Mouse (Mus musculus): ENCODE measurements around the gene Paxbp1. TPM values are rescaled to one million over a fixed set of nuclear protein-coding genes. Genes with fewer than 3 reads are reported as not detected.

The Paxbp1 gene
- total and polyA plus RNA-seq, 2 experiments from 2014 or later = 27.1 to 54.0 TPM

DNA sequence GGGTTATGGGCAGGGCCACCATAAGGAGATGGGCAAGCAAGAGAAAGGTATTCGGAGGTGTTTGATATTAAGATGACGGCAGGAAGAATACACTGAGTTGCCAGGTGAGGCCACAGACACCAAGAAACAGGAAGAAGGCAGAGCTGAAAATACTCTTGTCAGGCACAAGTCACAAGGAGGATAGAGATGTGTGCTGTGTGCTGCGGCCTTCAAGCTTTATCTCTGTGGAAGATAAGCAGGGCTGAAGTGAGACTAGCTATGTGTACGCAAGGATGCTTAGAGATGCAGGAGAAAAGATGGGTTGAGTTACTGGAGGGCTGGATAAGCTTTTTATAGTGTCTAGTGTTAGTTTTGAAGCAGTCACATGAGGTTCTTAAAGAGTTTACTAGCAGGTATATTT is 12.9 kb upstream of the Paxbp1 start:
- WGBS = 95% methylated on average over 4 of the region's 4 CpGs
- no peaks in the 10 kb centered on the region for H3K36me3 ChIP-seq (ENCODE audit: insufficient read depth, low read length)
- no peak overlapping the region for H3K9ac ChIP-seq (replicated peaks; ENCODE audit: low read length, poor library complexity, severe bottlenecking)
- H3K27me3 ChIP-seq (ENCODE audit: insufficient read depth, low read length) = no peaks in the 10 kb centered on the region
- no peak overlapping the region for H3K27ac ChIP-seq (ENCODE audit: low read depth, low read length)
- no peaks in the 10 kb centered on the region for H3K9me3 ChIP-seq (ENCODE audit: low read length)
- H3K4me2 ChIP-seq (ENCODE audit: low read depth, low read length, poor library complexity, severe bottlenecking) = no peak overlapping the region
- no peak for DNase-seq (ENCODE audit: low spot score)
- H3K4me1 ChIP-seq (ENCODE audit: insufficient read depth, low read length) = no peaks in the 10 kb centered on the region
- no peak for TF ChIP-seq CTCF (IDR thresholded peaks at IDR 0.05)
- ATAC-seq (ENCODE audit: low FRiP score) = no peak
- no peak overlapping the region for H3K4me3 ChIP-seq (ENCODE audit: low read depth, low read length)

GRCm38 (mm10) chr16:91056043-91056821 is 11.9 kb upstream of the Paxbp1 start:
- TF ChIP-seq CTCF (IDR thresholded peaks at IDR 0.05) = no peak
- DNase-seq (ENCODE audit: low spot score) = no peak
- Histone ChIP-seq H3K36me3 (ENCODE audit: insufficient read depth, low read length) (no peaks in the 10 kb centered on the region), H3K4me3 (ENCODE audit: low read depth, low read length) (no peak overlapping the region), H3K9me3 (ENCODE audit: low read length) (no peaks in the 10 kb centered on the region), H3K4me2 (ENCODE audit: low read depth, low read length, poor library complexity, severe bottlenecking) (no peak overlapping the region), H3K27ac (ENCODE audit: low read depth, low read length) (no peak overlapping the region), H3K4me1 (ENCODE audit: insufficient read depth, low read length) (no peaks in the 10 kb centered on the region), H3K27me3 (ENCODE audit: insufficient read depth, low read length) (no peaks in the 10 kb centered on the region), H3K9ac (replicated peaks; ENCODE audit: low read length, poor library complexity, severe bottlenecking) (no peak overlapping the region)
- WGBS = 57% methylated on average over 16 of the region's 16 CpGs
- ATAC-seq (ENCODE audit: low FRiP score) = no peak

DNA sequence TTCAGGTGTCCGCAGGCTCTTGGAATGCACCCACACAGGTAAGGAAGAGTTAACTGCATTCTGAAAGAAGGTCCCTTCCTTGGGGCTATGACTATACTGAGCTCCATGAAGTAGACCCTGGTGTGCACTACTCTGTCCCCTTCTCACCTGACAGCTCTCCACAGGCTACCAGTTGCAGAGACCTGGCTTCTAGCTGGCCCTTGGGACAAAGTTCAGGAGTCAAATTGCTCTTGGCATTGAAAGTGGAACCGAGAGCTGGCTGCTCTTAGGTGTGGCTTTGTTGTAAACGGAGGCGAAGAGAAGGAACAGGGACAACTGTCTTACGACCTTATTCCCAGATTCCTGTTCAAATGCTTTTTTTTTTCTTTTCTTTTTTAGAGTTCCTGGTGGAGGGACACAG is 10.8 kb upstream of the Paxbp1 start:
- no peak overlapping the region for H3K9ac ChIP-seq (replicated peaks; ENCODE audit: low read length, poor library complexity, severe bottlenecking)
- H3K4me3 ChIP-seq (ENCODE audit: low read depth, low read length) = no peak overlapping the region
- H3K4me1 ChIP-seq (ENCODE audit: insufficient read depth, low read length) = no peaks in the 10 kb centered on the region
- H3K4me2 ChIP-seq (ENCODE audit: low read depth, low read length, poor library complexity, severe bottlenecking) = no peak overlapping the region
- no peaks in the 10 kb centered on the region for H3K27me3 ChIP-seq (ENCODE audit: insufficient read depth, low read length)
- H3K36me3 ChIP-seq (ENCODE audit: insufficient read depth, low read length) = no peaks in the 10 kb centered on the region
- no peak for TF ChIP-seq CTCF (IDR thresholded peaks at IDR 0.05)
- WGBS = 85% methylated on average over 5 of the region's 5 CpGs
- no peaks in the 10 kb centered on the region for H3K9me3 ChIP-seq (ENCODE audit: low read length)
- ATAC-seq (ENCODE audit: low FRiP score) (no peak), DNase-seq (ENCODE audit: low spot score) (no peak)
- no peak overlapping the region for H3K27ac ChIP-seq (ENCODE audit: low read depth, low read length)

GRCm38 (mm10) chr16:91053599-91053998 is 9.3 kb upstream of the Paxbp1 start:
- H3K27me3 ChIP-seq (ENCODE audit: insufficient read depth, low read length) = no peaks in the 10 kb centered on the region
- no peaks in the 10 kb centered on the region for H3K4me1 ChIP-seq (ENCODE audit: insufficient read depth, low read length)
- WGBS = 51% methylated on average over 8 of the region's 8 CpGs
- no peak overlapping the region for H3K9ac ChIP-seq (replicated peaks; ENCODE audit: low read length, poor library complexity, severe bottlenecking)
- no peak overlapping the region for H3K27ac ChIP-seq (ENCODE audit: low read depth, low read length)
- H3K9me3 ChIP-seq (ENCODE audit: low read length) = no peaks in the 10 kb centered on the region
- no peaks in the 10 kb centered on the region for H3K36me3 ChIP-seq (ENCODE audit: insufficient read depth, low read length)
- H3K4me2 ChIP-seq (ENCODE audit: low read depth, low read length, poor library complexity, severe bottlenecking) = no peak overlapping the region
- H3K4me3 ChIP-seq (ENCODE audit: low read depth, low read length) = no peak overlapping the region
- ATAC-seq (ENCODE audit: low FRiP score) = no peak
- no peak for TF ChIP-seq CTCF (IDR thresholded peaks at IDR 0.05)
- DNase-seq (ENCODE audit: low spot score) = no peak

GRCm38 (mm10) chr16:91045511-91045910 is 1.2 kb upstream of the Paxbp1 start:
- peaks cover 2% of the 10 kb centered on the region; the same call in 1 of the 2 replicates for H3K36me3 ChIP-seq (ENCODE audit: insufficient read depth, low read length)
- H3K27me3 ChIP-seq (ENCODE audit: insufficient read depth, low read length) = no peaks in the 10 kb centered on the region
- no peak overlapping the region for H3K27ac ChIP-seq (ENCODE audit: low read depth, low read length)
- ATAC-seq (ENCODE audit: low FRiP score) (no peak), DNase-seq (ENCODE audit: low spot score) (peak; percentile 55)
- no peak overlapping the region for H3K9ac ChIP-seq (replicated peaks; ENCODE audit: low read length, poor library complexity, severe bottlenecking)
- H3K4me1 ChIP-seq (ENCODE audit: insufficient read depth, low read length) = no peaks in the 10 kb centered on the region
- no peak overlapping the region; the same call in 1 of the 2 replicates for H3K4me2 ChIP-seq (ENCODE audit: low read depth, low read length, poor library complexity, severe bottlenecking)
- peak overlapping the region; percentile 70; the same call in 1 of the 2 replicates for H3K4me3 ChIP-seq (ENCODE audit: low read depth, low read length)
- TF ChIP-seq CTCF (IDR thresholded peaks at IDR 0.05) = peak; percentile 69
- WGBS = 56% methylated on average over 8 of the region's 8 CpGs
- H3K9me3 ChIP-seq (ENCODE audit: low read length) = no peaks in the 10 kb centered on the region

DNA sequence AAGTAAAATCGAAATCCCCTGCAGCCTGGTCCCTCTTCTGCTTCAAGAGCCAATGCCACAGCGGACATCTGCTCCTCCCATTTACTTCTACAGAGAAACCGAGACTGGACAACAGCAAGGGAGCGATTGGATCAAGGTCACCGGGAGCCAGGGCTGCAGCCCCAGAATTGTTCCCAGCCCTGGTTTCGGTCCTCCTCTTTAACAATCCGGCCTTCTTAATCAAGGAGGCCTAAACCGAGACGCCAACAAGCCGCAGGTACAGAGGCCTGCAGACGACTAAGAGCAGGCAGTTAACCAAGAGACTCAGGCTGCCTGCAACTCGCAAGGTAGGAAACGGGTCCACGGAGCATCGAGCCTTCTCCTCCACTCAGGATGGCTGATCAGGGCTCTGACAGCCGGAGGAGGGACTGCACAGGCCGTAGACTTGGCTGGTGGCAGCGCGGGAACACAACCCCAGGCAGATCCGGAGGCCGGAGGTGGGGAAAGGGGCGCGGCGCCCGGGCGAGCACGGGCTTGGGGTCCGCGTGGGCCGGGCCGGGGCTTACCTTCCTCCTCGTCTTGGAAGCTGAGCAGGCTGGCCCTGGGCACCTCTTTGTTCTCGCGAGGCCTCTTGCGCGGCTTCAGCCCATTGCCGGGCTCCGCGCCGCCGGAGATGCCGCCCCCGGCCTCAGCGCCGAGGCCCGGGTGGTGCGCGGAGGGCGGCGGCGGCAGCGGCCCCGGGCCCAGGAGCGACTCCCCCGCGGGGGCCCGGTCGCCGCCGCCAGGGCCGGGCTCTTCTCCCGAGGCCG is 688 bp downstream of the Paxbp1 start:
- peak overlapping the region; percentile 70 for H3K4me3 ChIP-seq (ENCODE audit: low read depth, low read length)
- under 1% methylated on average over 51 of the region's 63 CpGs for WGBS
- H3K9ac ChIP-seq (replicated peaks; ENCODE audit: low read length, poor library complexity, severe bottlenecking) = peak overlapping the region; percentile 97
- peaks cover 3% of the 10 kb centered on the region; the same call in 1 of the 2 replicates for H3K36me3 ChIP-seq (ENCODE audit: insufficient read depth, low read length)
- no peaks in the 10 kb centered on the region for H3K4me1 ChIP-seq (ENCODE audit: insufficient read depth, low read length)
- no peaks in the 10 kb centered on the region for H3K27me3 ChIP-seq (ENCODE audit: insufficient read depth, low read length)
- DNase-seq (ENCODE audit: low spot score) (peak; percentile 59), ATAC-seq (ENCODE audit: low FRiP score) (peak; percentile 81)
- peak overlapping the region; percentile 61 for H3K4me2 ChIP-seq (ENCODE audit: low read depth, low read length, poor library complexity, severe bottlenecking)
- H3K9me3 ChIP-seq (ENCODE audit: low read length) = no peaks in the 10 kb centered on the region
- H3K27ac ChIP-seq (ENCODE audit: low read depth, low read length) = peak overlapping the region; percentile 99
- no peak for TF ChIP-seq CTCF (IDR thresholded peaks at IDR 0.05)
